Mouse (Mus musculus): ENCODE results near the gene Gm9736. TPM values are rescaled to one million over a fixed set of nuclear protein-coding genes. Genes with fewer than 3 reads are reported as not detected.
"Not testable (repeated sequence)": the region's sequence is repeated elsewhere in the genome, so short reads cannot be mapped to it uniquely, and the experiment has no call there.

Gm9736 gene
- not detected in 2 replicates for polyA plus RNA-seq (2016; fragmentation: Nextera tagmentation; extraction: Ambion mirVana)

- H3K27me3 ChIP-seq (ENCODE audit: insufficient read depth, poor library complexity, severe bottlenecking); H3K4me1 ChIP-seq (replicated peaks); H3K9me3 ChIP-seq; DNase-seq (ENCODE audit: low spot score); H3K36me3 ChIP-seq; H3K27ac ChIP-seq; H3K4me3 ChIP-seq: not testable (repeated sequence)
- 53% methylated on average over 1 of the region's 1 CpGs for WGBS
Measured at GRCm38 (mm10) chr10:77751254-77751653, at the start of gene Gm9736. Gene Gm9736, minus strand, starts transcription at chr10:77751354.

DNA sequence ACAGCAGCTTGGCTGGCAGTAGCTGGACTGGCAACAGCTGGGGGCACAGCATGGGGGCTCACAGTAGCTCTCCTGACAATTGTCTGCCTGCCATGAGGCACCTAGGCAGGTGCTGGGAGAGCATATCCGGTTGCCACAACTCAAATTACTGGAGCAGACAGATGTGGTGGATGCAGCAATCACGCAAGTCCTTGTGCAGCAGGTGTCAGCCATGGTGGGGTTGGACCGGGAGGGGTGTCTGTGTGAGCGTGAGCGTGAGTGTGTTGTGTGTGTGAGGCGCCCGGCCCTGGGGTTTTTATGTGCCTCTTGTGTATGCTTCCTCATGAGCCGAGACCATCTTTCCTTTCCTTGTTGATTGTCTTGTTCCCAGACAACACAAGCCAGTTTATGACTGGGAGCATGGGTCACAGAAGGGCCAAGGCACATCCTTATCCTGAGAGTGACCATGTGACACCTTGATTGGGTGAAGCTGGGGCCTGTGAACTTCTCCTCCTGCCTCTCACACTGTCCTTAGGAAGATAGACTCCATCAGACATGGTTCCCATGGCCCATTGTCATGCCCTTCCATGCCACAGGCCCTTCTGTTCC lies 47.9 kb upstream of the Gm9736 start, which contains the start of gene Gm19668:
TSS of gene Gm19668 (minus strand) at position 213 of the 588 bp plus-strand sequence.
- 54% methylated on average over 8 of the region's 8 CpGs for WGBS
- Histone ChIP-seq H3K27me3 (ENCODE audit: insufficient read depth, poor library complexity, severe bottlenecking) (no peaks in the 10 kb centered on the region), H3K4me1 (replicated peaks) (peaks cover 29% of the 10 kb centered on the region), H3K9me3 (no peaks in the 10 kb centered on the region), H3K4me3 (no peak within 1 kb of the TSS), H3K36me3 (no peaks in the 10 kb centered on the region), H3K27ac (peak within 1 kb of the TSS; percentile 74)
- no peak for DNase-seq (ENCODE audit: low spot score)

GRCm38 (mm10) chr10:77798164-77798920 lies 47.2 kb upstream of the Gm9736 start:
- H3K4me1 ChIP-seq (replicated peaks): peaks cover 35% of the 10 kb centered on the region
- H3K4me3 ChIP-seq; DNase-seq (ENCODE audit: low spot score); H3K9me3 ChIP-seq; H3K36me3 ChIP-seq; H3K27me3 ChIP-seq (ENCODE audit: insufficient read depth, poor library complexity, severe bottlenecking): not testable (repeated sequence)
- 39% methylated on average over 3 of the region's 3 CpGs for WGBS
- peak overlapping the region; percentile 74 for H3K27ac ChIP-seq

GRCm38 (mm10) chr10:77797677-77798076 lies 46.5 kb upstream of the Gm9736 start:
- DNase-seq (ENCODE audit: low spot score): no peak
- peaks cover 37% of the 10 kb centered on the region for H3K4me1 ChIP-seq (replicated peaks)
- H3K4me3 ChIP-seq: no peak overlapping the region
- H3K36me3 ChIP-seq: no peaks in the 10 kb centered on the region
- peak overlapping the region; percentile 74 for H3K27ac ChIP-seq
- H3K9me3 ChIP-seq: no peaks in the 10 kb centered on the region
- WGBS: 15% methylated on average over 3 of the region's 3 CpGs
- no peaks in the 10 kb centered on the region for H3K27me3 ChIP-seq (ENCODE audit: insufficient read depth, poor library complexity, severe bottlenecking)

GRCm38 (mm10) chr10:77794976-77795375 lies 43.8 kb upstream of the Gm9736 start, which contains the start of gene Gm9639:
Gene Gm9639, minus strand, starts transcription at chr10:77795076.
- Histone ChIP-seq H3K4me1 (replicated peaks) (peaks cover 37% of the 10 kb centered on the region), H3K4me3 (no peak within 1 kb of the TSS), H3K27ac (peak within 1 kb of the TSS; percentile 69; the same call in 1 of the 2 replicates), H3K27me3 (ENCODE audit: insufficient read depth, poor library complexity, severe bottlenecking) (no peaks in the 10 kb centered on the region), H3K36me3 (no peaks in the 10 kb centered on the region), H3K9me3 (no peaks in the 10 kb centered on the region)
- 46% methylated on average over 2 of the region's 2 CpGs for WGBS
- no peak for DNase-seq (ENCODE audit: low spot score)

DNA sequence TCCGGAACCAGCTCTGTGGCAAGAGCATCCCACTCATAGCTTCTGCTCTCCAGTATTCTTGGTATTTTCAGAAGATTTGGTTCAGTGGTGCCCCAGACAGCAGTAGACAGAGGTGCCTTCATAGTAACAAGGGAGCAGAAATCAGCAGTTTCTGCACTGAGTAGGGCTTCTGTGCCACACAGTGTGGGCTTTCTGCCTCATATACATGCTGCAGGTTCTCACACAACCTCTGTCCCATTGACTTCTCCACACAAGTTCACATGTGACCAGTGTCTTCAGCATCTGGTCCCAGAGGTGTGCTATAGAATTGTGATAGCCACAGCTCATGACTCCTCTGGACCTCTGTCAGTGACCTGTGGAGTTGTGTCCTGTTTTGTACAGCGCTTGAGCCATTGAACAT lies 37.5 kb upstream of the Gm9736 start:
- H3K27ac ChIP-seq: no peak overlapping the region
- no peak overlapping the region for H3K4me3 ChIP-seq
- DNase-seq (ENCODE audit: low spot score): no peak
- 78% methylated on average over 2 of the region's 2 CpGs for WGBS
- no peaks in the 10 kb centered on the region for H3K36me3 ChIP-seq
- no peaks in the 10 kb centered on the region for H3K27me3 ChIP-seq (ENCODE audit: insufficient read depth, poor library complexity, severe bottlenecking)
- no peaks in the 10 kb centered on the region for H3K9me3 ChIP-seq
- 0 out of 2 replicates have a peak, but pooled peaks cover 5% of the 10 kb centered on the region for H3K4me1 ChIP-seq (replicated peaks)

GRCm38 (mm10) chr10:77787876-77788275 lies 36.7 kb upstream of the Gm9736 start, which contains the start of gene Gm7137:
Gene Gm7137, minus strand, starts transcription at chr10:77788200.
- H3K36me3 ChIP-seq; H3K27me3 ChIP-seq (ENCODE audit: insufficient read depth, poor library complexity, severe bottlenecking); H3K9me3 ChIP-seq; DNase-seq (ENCODE audit: low spot score); H3K4me1 ChIP-seq (replicated peaks); H3K4me3 ChIP-seq; H3K27ac ChIP-seq: not testable (repeated sequence)
- WGBS: 56% methylated on average over 1 of the region's 1 CpGs

DNA sequence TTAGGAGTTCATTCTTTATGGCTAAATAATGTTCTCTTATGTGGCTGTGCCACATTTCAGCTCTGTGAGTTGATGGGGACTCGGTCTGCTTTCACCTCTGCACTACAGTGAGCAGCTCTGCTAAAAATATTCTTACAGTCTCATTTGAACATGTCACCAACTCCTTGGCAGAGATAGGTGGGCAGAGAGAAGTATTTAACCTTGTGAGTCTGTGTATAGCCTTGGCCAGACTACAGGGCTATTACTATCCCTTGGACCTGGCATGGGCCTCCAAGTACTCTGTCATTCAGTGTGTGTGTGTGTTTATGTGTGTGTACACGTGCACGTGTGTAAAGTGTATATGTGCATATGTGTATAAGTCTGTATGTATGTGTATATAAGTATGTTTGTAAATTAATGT lies 32.2 kb upstream of the Gm9736 start:
- not testable (repeated sequence) for H3K4me1 ChIP-seq (replicated peaks); H3K36me3 ChIP-seq; H3K27me3 ChIP-seq (ENCODE audit: insufficient read depth, poor library complexity, severe bottlenecking); H3K9me3 ChIP-seq; H3K4me3 ChIP-seq; H3K27ac ChIP-seq; DNase-seq (ENCODE audit: low spot score)
- WGBS: 95% methylated on average over 3 of the region's 3 CpGs

GRCm38 (mm10) chr10:77782442-77782841 lies 31.3 kb upstream of the Gm9736 start, which contains the start of gene Gm3250:
Gene Gm3250, minus strand, starts transcription at chr10:77782542.
- H3K36me3 ChIP-seq; H3K27me3 ChIP-seq (ENCODE audit: insufficient read depth, poor library complexity, severe bottlenecking); H3K9me3 ChIP-seq; H3K27ac ChIP-seq; H3K4me1 ChIP-seq (replicated peaks); H3K4me3 ChIP-seq; DNase-seq (ENCODE audit: low spot score): not testable (repeated sequence)
- WGBS: 65% methylated on average over 1 of the region's 1 CpGs

GRCm38 (mm10) chr10:77776844-77777243 lies 25.7 kb upstream of the Gm9736 start, which contains the start of gene Gm7138:
Gene Gm7138, minus strand, starts transcription at chr10:77776944.
- not testable (repeated sequence) for H3K27me3 ChIP-seq (ENCODE audit: insufficient read depth, poor library complexity, severe bottlenecking); H3K36me3 ChIP-seq; H3K4me3 ChIP-seq; DNase-seq (ENCODE audit: low spot score); H3K27ac ChIP-seq; H3K9me3 ChIP-seq; H3K4me1 ChIP-seq (replicated peaks)
- WGBS: 87% methylated on average over 1 of the region's 1 CpGs

GRCm38 (mm10) chr10:77772142-77772541 lies 21.0 kb upstream of the Gm9736 start:
- 97% methylated on average over 3 of the region's 3 CpGs for WGBS
- not testable (repeated sequence) for H3K27me3 ChIP-seq (ENCODE audit: insufficient read depth, poor library complexity, severe bottlenecking)

GRCm38 (mm10) chr10:77771225-77771624 lies 20.1 kb upstream of the Gm9736 start, which contains the start of gene Gm3238:
Gene Gm3238, minus strand, starts transcription at chr10:77771325.
- not testable (repeated sequence) for H3K27ac ChIP-seq; H3K4me3 ChIP-seq; H3K36me3 ChIP-seq; H3K4me1 ChIP-seq (replicated peaks); DNase-seq (ENCODE audit: low spot score); H3K27me3 ChIP-seq (ENCODE audit: insufficient read depth, poor library complexity, severe bottlenecking); H3K9me3 ChIP-seq
- WGBS: 71% methylated on average over 1 of the region's 1 CpGs

More at GRCm38 (mm10) chr10:77772142-77772541, 21.0 kb upstream of the Gm9736 start:
- not testable (repeated sequence) for H3K36me3 ChIP-seq; DNase-seq (ENCODE audit: low spot score); H3K27ac ChIP-seq; H3K4me1 ChIP-seq (replicated peaks); H3K9me3 ChIP-seq; H3K4me3 ChIP-seq

DNA sequence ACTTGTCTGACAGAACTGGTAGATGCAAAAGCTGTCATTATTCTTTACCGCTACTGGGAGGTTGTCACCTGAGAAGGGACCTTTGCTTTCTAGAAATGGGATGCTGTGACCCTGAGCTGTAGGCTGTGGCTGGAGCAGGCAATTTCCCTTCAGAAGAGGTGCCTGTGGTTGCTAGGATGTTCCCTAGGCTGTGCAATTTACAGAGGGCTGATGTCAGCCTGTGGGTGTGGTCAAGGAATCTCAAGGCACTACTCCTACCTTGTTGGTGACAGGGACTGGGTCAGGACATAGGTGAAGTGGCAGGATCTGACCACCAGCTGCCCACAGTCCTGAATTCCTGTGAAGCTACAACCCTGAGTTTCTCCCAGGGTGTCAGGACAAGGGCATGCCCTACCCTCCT lies 18.6 kb upstream of the Gm9736 start:
- H3K27me3 ChIP-seq (ENCODE audit: insufficient read depth, poor library complexity, severe bottlenecking): no peaks in the 10 kb centered on the region
- no peaks in the 10 kb centered on the region for H3K36me3 ChIP-seq
- WGBS: 84% methylated on average over 1 of the region's 1 CpGs
- H3K4me3 ChIP-seq: no peak overlapping the region
- H3K27ac ChIP-seq: no peak overlapping the region
- H3K9me3 ChIP-seq: no peaks in the 10 kb centered on the region
- no peaks in the 10 kb centered on the region; the same call in 1 of the 2 replicates for H3K4me1 ChIP-seq (replicated peaks)
- no peak for DNase-seq (ENCODE audit: low spot score)

Data from hindbrain, embryonic 10.5 days (tissue).